Mouse (Mus musculus) cerebral cortex, adult 2 months (tissue): ENCODE data around the gene Rnf212.

Experiments used
- WGBS: fragments of 180-500 bp; shearing (Covaris S2); methylation state at CpG from one replicate; pipeline ENCODE4 v1.1.7; 2018; 5-methylcytosine and 5-hydroxymethylcytosine counted together

Gene Rnf212

DNA sequence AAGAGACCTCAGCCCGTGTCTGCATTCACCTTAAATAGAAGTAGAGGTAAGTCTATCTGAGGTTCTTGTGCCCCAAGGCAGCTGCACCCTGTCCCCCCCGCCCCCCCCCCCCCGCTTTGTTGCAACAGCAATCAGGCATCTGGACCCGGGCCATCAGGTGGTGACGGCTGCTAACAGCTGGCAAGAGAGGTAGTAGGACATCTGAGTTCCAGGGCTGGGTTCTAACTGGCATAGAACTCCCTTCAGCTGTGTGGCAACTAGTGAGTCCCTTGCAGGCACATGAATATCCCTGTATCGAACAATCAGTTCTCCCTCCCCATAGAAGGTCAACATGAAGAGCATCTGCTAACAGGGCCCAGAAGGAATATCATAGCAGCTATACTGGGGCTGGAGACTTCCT lies 62.8 kb downstream of the Rnf212 start:
- 85% methylated on average over 6 of the region's 6 CpGs for WGBS

DNA sequence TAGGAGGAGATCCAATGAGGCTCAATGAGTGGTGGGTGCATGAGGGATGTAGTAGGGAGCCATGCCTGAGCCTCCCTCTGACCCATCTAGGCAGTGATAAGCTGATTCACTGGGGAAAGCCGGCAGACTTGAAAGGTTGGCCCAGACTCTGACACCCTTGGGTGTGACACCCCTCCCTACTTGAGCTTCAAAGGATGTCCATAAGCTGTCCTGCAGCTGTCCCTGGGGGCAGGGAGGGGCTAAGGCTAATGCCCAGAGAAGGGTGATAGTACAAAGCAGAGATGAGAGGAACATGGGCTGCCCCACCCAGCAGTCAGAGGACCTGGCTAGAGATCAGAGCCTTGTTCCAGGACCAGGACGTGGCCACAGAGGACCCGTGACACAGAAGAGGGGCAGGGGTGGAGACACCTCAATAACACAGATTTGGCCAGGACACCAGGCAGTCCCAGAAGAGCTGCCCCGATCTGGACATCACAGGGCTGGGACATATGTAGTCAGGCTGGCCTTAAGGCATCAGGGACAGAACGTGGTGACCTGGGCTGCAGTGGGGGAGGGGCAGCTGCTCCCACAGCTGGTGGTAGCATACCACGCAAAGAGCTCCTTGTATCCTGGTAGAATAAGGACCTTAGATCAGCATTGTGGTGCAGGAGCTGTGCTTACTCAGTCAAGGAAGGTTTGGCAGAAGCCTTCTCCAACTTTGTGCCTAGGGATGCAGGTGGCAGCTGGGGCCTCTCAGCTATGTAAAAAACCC lies 65.6 kb downstream of the Rnf212 start:
- WGBS = 63% methylated on average over 6 of the region's 6 CpGs

- 92% methylated on average over 1 of the region's 1 CpGs for WGBS
Observed at GRCm38 (mm10) chr5:108708419-108708818, 66.4 kb downstream of the Rnf212 start.

DNA sequence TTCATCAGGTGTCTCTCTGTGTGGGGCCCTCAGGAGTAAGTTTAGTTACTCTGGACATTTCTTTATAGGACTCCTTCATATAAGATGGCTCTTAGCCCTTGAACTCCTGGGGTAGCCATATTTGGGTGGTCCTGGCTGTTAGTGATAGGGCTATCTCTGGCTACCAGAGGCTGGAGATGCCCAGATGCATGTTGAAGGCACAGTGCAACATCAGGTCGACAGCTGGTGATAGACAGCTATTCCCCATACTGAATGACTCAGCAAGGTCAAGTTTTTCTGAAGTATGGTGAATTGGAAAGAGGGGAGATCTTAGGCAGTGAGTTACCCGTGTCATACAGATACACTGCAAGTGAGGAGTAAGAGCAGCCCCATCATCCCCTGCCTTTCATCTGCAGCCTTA lies 67.0 kb downstream of the Rnf212 start:
- 89% methylated on average over 2 of the region's 2 CpGs for WGBS

GRCm38 (mm10) chr5:108703754-108704626 lies 70.8 kb downstream of the Rnf212 start:
- WGBS = 86% methylated on average over 12 of the region's 12 CpGs

- 86% methylated on average over 10 of the region's 10 CpGs for WGBS
Observed at GRCm38 (mm10) chr5:108701341-108702021, 73.3 kb downstream of the Rnf212 start.

DNA sequence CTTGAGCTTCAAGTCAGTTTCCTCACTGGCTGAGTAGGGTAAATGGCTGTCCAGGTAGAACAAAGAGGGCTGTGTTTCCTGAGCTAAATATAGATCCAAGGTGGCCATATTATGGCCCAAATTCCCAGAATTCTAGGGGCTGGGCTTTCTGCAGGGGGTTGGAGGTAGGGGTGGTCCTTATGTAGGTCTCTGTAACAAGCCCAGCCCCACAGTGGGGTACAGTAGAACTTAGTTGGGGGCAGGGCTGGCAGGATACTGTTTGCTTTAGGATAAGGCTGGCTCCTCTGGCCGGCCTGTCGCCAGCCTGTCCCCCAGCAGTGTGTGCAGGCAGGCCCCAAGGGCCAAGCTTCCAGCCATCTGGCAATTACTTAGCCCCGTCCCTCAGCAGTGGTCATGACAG lies 74.4 kb downstream of the Rnf212 start:
- WGBS = 72% methylated on average over 3 of the region's 3 CpGs

DNA sequence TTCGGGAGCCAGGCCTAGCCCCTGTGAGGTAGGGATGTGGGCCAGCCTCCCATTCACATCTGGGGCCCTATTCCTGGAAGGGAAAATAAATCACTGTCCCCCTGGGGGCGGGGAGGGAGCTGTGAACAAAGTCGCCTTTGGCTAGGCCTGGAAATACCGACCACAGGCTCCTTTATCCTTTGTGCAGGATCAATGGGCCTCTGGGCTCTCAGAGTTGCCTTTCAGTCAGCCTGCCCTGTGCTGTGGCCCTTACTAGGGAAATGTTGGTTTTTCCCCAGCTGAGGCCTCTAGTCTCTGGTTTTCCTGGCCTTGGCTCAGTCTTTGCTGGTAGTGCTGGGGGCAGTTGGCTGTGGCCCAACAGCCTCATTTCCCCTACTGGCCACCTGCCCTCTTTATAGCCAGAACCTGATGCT lies 77.4 kb downstream of the Rnf212 start:
- WGBS = 71% methylated on average over 4 of the region's 4 CpGs

- 79% methylated on average over 3 of the region's 3 CpGs for WGBS
Observed at GRCm38 (mm10) chr5:108696542-108696941, 78.2 kb downstream of the Rnf212 start.

GRCm38 (mm10) chr5:108695861-108696260 lies 78.9 kb downstream of the Rnf212 start:
- 93% methylated on average over 12 of the region's 12 CpGs for WGBS

DNA sequence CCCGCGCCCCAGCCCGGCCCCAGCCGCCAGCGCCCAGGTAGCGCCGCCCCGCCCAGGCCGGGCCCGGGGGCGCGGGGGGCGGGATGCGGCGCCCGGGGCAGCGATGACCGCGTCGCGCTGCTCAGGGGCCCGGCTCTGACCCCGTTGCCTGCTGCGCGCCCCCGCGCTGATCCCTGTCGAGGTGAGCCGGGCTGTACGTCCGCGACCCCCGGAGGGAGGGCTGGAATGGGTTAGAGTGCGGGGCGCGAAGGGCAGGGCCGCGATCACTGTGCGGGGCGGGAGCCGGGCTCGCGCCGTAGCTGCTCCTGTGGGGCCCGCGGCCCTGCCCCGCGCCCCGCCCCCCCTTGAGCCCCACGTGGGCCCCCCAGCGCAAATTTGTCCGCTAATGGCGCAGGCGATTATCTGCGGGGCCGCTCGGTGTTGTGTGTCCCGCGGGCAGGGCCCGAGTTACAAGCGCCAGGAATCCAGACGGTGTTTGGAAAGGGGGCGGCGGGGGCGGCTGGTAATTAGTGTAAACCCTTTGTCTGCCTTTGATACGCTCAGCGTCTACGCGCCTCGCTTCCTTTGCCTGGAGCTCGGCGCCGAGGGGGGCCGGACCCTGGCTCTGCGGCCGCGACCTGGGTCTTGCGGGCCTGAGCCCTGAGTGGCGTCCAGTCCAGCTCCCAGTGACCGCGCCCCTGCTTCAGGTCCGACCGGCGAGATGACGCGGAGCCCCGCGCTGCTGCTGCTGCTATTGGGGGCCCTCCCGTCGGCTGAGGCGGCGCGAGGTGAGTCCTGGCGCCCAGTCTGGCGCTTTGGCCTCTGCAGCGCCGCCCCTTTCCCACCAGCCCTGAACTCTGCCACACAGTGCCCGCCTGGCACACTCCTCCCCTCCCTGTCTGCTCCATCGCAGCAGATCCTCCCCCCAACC lies 80.2 kb downstream of the Rnf212 start:
- 2% methylated on average over 99 of the region's 99 CpGs for WGBS

DNA sequence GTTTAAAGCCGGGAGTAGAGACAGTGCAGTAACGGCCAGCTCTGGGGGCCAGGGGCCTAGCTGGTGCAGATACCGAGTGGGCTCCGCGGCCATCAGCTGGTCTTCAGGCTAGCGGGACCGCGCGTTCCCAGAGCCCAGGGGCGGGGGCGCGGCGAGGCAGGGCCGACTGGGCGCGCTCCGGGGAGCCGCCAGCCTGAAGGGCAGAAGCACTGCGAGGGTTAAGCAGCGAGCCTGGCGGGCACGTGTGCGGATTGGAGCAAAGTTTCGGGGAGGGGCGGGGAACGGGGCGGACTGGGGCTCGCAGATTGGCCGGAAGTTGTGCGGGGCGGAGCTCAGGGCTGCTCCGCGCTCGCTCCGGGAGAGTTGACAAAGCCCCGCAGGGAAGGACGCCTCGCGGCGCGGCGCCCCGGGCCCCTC lies 80.9 kb downstream of the Rnf212 start:
- WGBS = 1% methylated on average over 41 of the region's 43 CpGs

DNA sequence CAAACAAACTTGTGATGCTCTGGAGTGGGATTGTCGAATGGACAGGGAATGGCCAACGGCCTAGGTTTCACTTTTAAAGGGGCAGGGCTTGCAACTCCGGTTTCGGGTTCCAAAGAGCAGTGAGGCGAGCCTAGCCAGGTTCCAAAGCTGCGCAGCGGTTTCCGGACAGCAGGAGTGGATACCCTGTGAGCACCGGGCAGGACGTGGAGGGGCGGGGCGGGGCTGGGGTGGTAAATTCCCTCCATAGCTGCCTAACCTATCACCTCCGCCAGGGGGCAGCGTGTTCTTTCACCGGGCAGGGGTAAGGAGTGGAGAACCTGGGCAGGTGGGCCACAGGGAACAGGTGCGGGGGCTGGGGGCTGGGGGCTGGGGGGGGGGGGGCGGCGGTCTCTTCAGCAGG lies 82.5 kb downstream of the Rnf212 start, which contains the start of gene Fgfrl1:
Gene Fgfrl1, plus strand, starts transcription at position 112 of the 400 bp plus-strand sequence.
- 16% methylated on average over 16 of the region's 18 CpGs for WGBS

DNA sequence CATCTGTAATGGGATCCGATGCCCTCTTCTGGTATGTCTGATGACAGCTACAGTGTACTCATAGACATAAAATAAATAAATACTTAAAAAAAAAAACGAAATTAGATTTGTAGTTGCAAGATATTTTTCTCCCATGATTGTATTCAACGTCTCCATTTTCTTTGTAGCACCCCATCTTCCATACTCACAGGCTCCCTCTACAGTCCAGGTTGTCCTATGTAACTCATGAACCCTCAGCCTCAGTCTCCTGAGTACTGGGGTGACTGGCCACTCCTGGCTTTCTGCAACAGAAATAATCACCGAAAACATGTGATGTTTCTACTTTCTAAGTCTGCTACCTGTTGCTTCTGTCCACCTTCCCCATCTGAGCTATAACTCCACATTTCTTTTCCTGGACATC lies 83.6 kb downstream of the Rnf212 start:
- 77% methylated on average over 4 of the region's 4 CpGs for WGBS

- 63% methylated on average over 5 of the region's 5 CpGs for WGBS
Observed at GRCm38 (mm10) chr5:108689091-108689490, 85.7 kb downstream of the Rnf212 start.

DNA sequence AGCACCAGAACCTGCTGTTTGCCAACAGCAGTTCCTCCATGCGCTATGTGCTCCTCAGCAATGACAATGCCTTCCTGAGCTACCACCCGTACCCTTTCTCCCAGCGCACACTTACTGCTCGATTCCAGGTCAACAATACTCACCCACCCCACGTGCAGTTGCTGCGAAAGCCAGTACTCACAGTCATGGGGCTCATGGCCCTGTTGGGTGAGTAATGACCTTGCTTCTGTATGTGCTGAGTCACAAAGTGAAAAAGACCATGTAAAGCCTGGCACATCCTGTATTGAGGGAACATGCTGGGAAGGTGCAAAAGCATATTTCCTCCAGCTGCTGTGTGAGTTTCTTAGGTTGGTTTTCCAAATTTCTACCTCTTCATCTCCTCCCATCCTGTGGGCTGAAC lies 93.9 kb downstream of the Rnf212 start:
- WGBS = 90% methylated on average over 6 of the region's 6 CpGs

GRCm38 (mm10) chr5:108679909-108680308 lies 94.9 kb downstream of the Rnf212 start:
- WGBS = 65% methylated on average over 3 of the region's 3 CpGs
